Mouse (Mus musculus) frontal cortex, postnatal 25 days (tissue): ENCODE measurements around the gene Fat1.
"Not testable (repeated sequence)": the region's sequence is repeated elsewhere in the genome, so short reads cannot be mapped to it uniquely, and the experiment has no call there.

Experiments used
- DNase-seq, 2 experiments: peaks; one replicate each; pipeline ENCODE4 v3.0.0; 2022; ENCODE audit warnings: low spot score in 2 of 2

Gene Fat1

DNA sequence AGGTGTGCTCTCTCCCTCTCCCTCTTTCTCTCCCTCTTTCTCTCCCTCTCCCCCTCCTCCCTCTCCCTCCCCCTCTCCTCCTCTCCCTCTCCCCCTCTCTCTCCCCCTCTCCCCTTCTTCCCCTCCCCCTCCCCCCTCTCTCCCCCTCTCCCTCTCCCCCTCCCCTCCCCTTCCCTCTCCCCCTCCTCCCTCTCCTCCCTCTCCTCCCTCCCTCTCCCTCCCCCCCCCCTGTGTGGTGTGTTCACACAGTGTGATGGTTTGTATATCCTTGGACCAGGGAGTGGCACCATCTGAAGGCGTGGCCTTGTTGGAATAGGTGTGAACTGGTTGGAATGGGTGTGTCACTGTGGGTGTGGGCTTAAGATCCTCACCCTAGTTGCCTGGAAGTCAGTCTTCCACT is 130.1 kb downstream of the Fat1 start:
- not testable (repeated sequence) for DNase-seq

DNA sequence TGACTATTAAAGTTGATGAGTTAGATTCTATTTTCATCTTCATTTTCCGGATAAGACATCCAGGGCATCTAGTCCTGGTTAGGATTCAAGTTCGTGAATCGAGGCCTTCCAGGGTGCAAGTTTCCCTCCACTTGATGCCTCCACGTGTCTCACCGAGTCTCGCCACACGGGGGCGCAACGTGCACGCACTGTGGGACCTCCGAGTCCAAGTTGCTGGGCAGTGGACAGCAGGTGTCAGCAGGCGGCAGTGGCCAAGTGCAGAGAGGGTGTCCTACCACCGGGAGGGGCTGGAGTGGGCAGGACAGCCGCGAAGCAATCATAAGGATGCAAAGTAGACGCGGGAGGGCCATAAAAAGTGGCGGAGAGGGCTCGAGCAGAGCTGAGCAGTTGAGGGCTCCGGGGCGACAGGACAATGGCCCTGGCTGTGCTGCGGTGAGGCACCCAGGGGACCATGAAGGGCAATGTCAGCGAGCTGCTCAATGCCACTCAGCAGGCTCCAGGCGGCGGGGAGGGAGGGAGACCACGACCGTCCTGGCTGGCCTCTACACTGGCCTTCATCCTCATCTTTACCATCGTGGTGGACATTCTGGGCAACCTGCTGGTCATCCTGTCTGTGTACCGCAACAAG is 133.6 kb downstream of the Fat1 start, which contains the start of gene Mtnr1a:
Gene Mtnr1a (plus strand): TSS at position 379 of the 628 bp plus-strand sequence.
- DNase-seq: peak; percentile 91 to 92

DNA sequence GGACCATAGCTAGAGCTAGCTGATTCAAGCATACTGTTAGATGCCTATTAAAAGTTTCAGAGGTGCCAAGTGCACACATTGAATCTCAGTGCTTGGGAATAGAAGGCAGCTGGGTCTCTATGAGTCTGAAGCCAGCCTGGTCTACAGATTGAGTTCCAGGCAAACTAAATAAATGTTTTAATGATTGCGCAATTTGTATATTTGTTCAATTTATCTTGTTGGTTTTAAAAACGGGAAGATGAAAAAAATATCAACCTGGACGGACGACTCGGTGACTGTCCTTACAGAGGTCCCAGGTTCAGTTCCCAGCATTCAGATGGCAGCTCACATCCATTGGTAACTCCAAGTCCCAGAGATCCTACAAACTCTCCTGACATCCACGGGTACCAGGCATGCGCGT is 135.7 kb downstream of the Fat1 start:
- no peak for DNase-seq

DNA sequence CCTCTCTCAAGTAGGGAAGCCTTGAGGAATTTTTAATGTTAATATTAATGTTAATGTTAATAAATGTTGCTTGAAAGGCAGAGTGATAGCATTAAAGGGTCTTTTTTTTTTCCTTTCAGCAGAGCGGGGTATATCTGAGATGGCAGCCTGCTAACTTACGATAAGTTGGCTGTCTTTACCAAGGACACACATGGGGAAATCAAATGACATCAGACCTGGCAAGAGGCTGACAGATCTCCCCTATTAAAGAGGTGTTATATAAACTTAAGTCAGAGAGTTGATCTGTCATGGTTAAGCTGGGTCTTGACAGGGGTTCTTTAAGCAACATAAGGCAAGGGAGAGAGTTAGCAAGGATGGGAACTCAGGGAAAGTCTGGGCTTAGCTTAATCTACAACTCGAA is 145.6 kb downstream of the Fat1 start:
- no peak for DNase-seq

DNA sequence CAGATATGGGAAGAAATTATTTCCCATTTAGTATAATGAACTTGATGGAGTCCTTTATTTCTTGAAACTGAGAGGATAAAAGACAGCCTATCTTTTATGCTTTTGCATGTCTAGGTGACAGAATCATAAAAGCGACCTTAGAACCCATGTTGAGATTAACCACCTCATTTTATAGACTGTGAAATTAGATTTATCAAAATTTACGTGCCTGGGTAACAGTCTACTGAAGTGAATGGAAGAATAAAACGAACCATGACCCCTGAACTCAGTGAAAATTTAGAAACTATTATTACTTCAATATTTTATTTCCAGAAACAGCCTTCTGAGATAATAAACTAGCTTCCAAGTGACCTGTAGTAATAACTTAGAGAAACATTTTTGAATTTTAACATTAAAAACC is 158.4 kb downstream of the Fat1 start:
- no peak for DNase-seq
